Mouse (Mus musculus) liver, embryonic 14.5 days (tissue): ENCODE data around the gene Tardbp. TPM values are rescaled to one million over a fixed set of nuclear protein-coding genes. Genes with fewer than 3 reads are reported as not detected.

ENCODE experiments used
- ATAC-seq: fragments of 200-750 bp; cut with Nextera tagmentation; 2 replicates; pipeline ENCODE4 v1.8.0; 2017; ENCODE audit warnings: moderate number of reproducible peaks, mild to moderate bottlenecking, moderate library complexity; ENCODE audit not compliant: insufficient read depth
- DNase-seq, 3 experiments: peaks; one replicate each; pipeline ENCODE4 v3.0.0-alpha.2; 2012 to 2013; ENCODE audit warnings: low read depth in 3 of 3, low spot score in 3 of 3
- H3K27ac ChIP-seq: fragments of 300-500 bp; sonication (generic); 2 replicates; pipeline ENCODE4 v1.5.1; 2014; ENCODE audit warnings: moderate library complexity, mild to moderate bottlenecking, control low read depth, inconsistent platforms
- H3K27me3 ChIP-seq: fragments of 300-500 bp; sonication (generic); 2 replicates; pipeline ENCODE4 v1.6.1; 2014; ENCODE audit warnings: mild to moderate bottlenecking, low read length, moderate library complexity; ENCODE audit not compliant: control insufficient read depth, insufficient read depth
- H3K36me3 ChIP-seq: fragments of 300-500 bp; sonication (generic); replicated peaks from 2 replicates; pipeline ENCODE4 v1.6.1; 2014; ENCODE audit warnings: low read depth; ENCODE audit not compliant: control insufficient read depth, insufficient read depth
- H3K4me1 ChIP-seq, 2 experiments: fragments of 200-500 bp in 1 of 2; fragments of 300-500 bp in 1 of 2; sonication (generic) in 1 of 2; replicated peaks; 2 replicates each; pipeline ENCODE4 v1.6.1; 2012 to 2014; ENCODE audit warnings: antibody characterized with exemption in 1 of 2, inconsistent platforms in 1 of 2, low read length in 1 of 2; ENCODE audit not compliant: control insufficient read depth in 2 of 2, insufficient read depth in 2 of 2
- H3K4me2 ChIP-seq: fragments of 300-500 bp; sonication (generic); 2 replicates; pipeline ENCODE4 v1.6.1; 2014; ENCODE audit warnings: low read depth, mild to moderate bottlenecking, control low read depth, moderate library complexity
- H3K4me3 ChIP-seq, 2 experiments: fragments of 200-500 bp in 1 of 2; fragments of 300-500 bp in 1 of 2; sonication (generic) in 1 of 2; 2 replicates each; pipeline ENCODE4 v1.5.1; 2012 to 2014; ENCODE audit warnings: low read depth in 2 of 2, low read length in 2 of 2, mild to moderate bottlenecking in 2 of 2, control low read depth in 1 of 2, inconsistent platforms in 1 of 2, moderate library complexity in 1 of 2; ENCODE audit not compliant: insufficient read depth in 1 of 2
- H3K9ac ChIP-seq: fragments of 300-500 bp; sonication (generic); replicated peaks from 2 replicates; pipeline ENCODE4 v1.6.1; 2014; ENCODE audit warnings: mild to moderate bottlenecking, control low read depth, moderate library complexity
- H3K9me3 ChIP-seq: fragments of 300-500 bp; sonication (generic); 2 replicates; pipeline ENCODE4 v1.6.1; 2016; ENCODE audit warnings: low read length, mixed read lengths; ENCODE audit not compliant: control insufficient read depth
- CTCF ChIP-seq: IDR thresholded peaks from 2 replicates; pipeline ENCODE4 v1.5.1; 2016; ENCODE audit warnings: antibody characterized with exemption, low read depth, control low read depth
- EP300 ChIP-seq: IDR thresholded peaks from 2 replicates; pipeline ENCODE4 v1.6.1; 2016; ENCODE audit warnings: antibody characterized with exemption, low read depth
- WGBS: fragments of 180-500 bp; shearing (Covaris S2); extraction: QIAGEN DNeasy Blood & Tissue Kit; methylation state at CpG from one replicate; pipeline ENCODE4 v1.1.7; 2014; ENCODE audit not compliant: insufficient replicate concordance; 5-methylcytosine and 5-hydroxymethylcytosine counted together
- polyA plus RNA-seq, 2 experiments: library from polyadenylated mRNA; depleted of rRNA in 1 of 2; stranded (reverse) in 1 of 2; unstranded in 1 of 2; fragments of >200 nt; fragmentation: Nextera tagmentation in 1 of 2; extraction: Ambion mirVana in 1 of 2; gene quantifications; 2 replicates each; pipeline versions ENCODE4 v1.2.1 to v1.2.3; 2012 to 2014

The Tardbp gene
- polyA plus RNA-seq, 2 experiments: 80.3 to 260 TPM

DNA sequence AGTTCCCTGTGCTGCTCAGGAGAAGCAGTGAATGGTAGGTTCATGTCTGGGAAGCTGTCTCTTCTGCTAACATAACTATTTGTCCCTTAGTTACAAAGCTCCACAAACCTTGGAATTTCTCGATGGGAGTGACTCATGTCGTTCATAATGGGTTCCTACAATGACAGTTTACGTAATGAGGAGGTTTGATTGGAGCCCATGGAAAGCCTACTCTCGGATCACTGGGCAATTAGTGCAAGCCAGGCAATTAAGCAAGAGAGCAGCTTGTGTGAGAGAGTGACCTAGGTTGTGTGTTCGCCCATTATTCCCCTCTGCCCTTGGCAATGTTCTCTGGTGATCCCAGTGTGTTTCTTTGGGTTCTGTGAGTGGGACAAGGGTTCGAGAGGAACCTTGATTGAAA, 30.9 kb downstream of the Tardbp start:
- TF ChIP-seq CTCF (no peak), EP300 (no peak)
- Histone ChIP-seq H3K27me3 (no peaks in the 10 kb centered on the region), H3K27ac (no peak overlapping the region), H3K36me3 (peaks cover 39% of the 10 kb centered on the region), H3K4me1 (peaks cover 0 to 8% of the 10 kb centered on the region in 2 experiments; a peak in 3 of 4 replicates), H3K9me3 (no peaks in the 10 kb centered on the region), H3K4me2 (no peak overlapping the region), H3K4me3 (no peak overlapping the region), H3K9ac (no peak overlapping the region)
- WGBS: 73% methylated on average over 6 of the region's 6 CpGs
- DNase-seq (no peak), ATAC-seq (no peak)

DNA sequence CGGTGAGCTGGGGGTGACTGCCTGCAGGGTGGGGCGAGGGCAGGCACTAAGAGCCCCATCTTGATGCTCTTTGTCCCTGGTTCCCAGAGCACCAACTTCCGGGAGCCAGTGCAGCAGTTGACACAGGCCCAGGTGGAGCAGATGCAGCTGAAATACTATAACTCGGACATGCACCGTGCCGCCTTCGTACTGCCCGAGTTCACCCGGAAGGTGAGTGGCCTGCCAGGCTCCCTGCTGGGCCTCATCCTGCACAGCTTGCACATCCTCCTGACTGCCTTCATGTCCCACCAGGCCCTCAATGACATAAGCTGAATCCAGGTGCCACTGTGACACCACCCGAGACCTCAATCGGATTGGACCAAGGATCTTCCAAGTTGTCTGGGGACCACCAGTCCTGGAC, 32.8 kb downstream of the Tardbp start:
- peaks cover 39% of the 10 kb centered on the region for H3K36me3 ChIP-seq
- no peak overlapping the region for H3K9ac ChIP-seq
- ATAC-seq (no peak), DNase-seq (no peak)
- 86% methylated on average over 11 of the region's 11 CpGs for WGBS
- H3K27me3 ChIP-seq: no peaks in the 10 kb centered on the region
- H3K27ac ChIP-seq: no peak overlapping the region
- H3K9me3 ChIP-seq: no peaks in the 10 kb centered on the region
- TF ChIP-seq EP300: no peak
- no peak for TF ChIP-seq CTCF
- no peak overlapping the region for H3K4me2 ChIP-seq
- H3K4me3 ChIP-seq: no peak overlapping the region
- H3K4me1 ChIP-seq: peaks cover 3 to 9% of the 10 kb centered on the region in 2 experiments

DNA sequence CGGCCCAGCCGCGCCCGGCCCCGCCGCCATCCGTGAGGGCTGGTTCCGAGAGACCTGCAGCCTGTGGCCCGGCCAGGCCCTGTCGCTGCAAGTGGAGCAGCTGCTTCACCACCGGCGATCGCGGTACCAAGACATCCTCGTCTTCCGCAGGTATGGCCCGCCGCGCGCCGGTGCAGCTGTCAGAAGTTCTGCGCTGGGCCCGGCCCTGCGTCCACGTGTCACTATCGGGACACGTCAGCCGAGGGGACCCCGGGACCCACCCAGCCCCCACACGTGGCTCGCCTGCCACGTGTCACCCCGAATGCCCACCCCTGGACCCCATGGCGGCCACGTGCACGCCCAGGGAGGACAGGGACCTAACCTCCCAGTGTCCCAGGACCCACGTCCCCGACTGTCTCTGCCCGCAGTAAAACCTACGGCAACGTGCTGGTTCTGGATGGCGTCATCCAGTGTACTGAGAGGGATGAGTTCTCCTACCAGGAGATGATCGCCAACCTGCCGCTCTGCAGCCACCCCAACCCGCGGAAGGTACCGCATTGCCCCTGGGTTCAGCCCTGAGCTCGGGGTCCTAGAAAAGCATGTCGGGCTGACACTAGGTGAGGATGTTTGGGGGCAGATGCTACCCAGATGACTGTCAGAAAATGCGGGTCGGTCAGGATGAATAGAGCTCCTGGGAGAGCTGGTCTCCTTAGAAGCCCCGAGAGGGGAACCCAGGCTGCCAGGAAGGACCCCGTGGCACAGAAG, 35.0 kb downstream of the Tardbp start:
- H3K27ac ChIP-seq: no peak overlapping the region
- under 1% methylated on average over 47 of the region's 53 CpGs for WGBS
- peaks cover 3 to 11% of the 10 kb centered on the region in 2 experiments for H3K4me1 ChIP-seq
- H3K36me3 ChIP-seq: peaks cover 37% of the 10 kb centered on the region
- no peaks in the 10 kb centered on the region for H3K9me3 ChIP-seq
- no peak for DNase-seq
- H3K4me2 ChIP-seq: peak overlapping the region; percentile 86
- H3K9ac ChIP-seq: peak overlapping the region; percentile 71
- H3K27me3 ChIP-seq: no peaks in the 10 kb centered on the region
- H3K4me3 ChIP-seq: peak overlapping the region; percentile 75 to 84
- ATAC-seq: peak; percentile 50
- TF ChIP-seq EP300 (no peak), CTCF (no peak)

DNA sequence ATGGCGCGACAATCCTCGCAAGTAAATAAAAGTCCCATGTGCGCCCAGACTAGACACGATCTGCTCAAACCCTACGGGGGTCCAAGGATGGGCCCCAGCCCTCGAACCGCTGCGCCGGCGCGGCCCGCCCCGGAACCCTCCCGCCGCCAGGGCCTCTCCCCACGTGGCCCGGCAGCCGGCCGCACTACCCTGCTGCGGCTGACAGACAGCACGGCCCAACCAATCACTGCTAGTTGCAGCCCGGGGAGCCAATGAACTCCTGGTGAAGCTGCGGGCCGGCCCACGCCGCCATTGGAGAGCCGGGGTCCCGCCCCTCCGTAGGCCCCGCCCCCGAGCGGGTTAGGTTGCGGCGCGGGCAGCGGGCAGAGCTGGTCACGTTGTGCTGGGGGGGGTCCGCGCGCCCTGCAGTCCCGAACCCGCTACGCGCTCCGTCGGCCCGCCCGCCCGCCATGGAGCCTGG, 35.6 kb downstream of the Tardbp start, which contains the start of gene Srm:
TSS of gene Srm (plus strand) at position 333 of the 460 bp plus-strand sequence.
- under 1% methylated on average over 38 of the region's 50 CpGs for WGBS
- Histone ChIP-seq H3K4me2 (peak within 1 kb of the TSS; percentile 86), H3K4me1 (peaks cover 3 to 11% of the 10 kb centered on the region in 2 experiments), H3K4me3 (peak within 1 kb of the TSS; percentile 75 to 84), H3K27me3 (no peaks in the 10 kb centered on the region), H3K9ac (peak within 1 kb of the TSS; percentile 71), H3K27ac (peak within 1 kb of the TSS; percentile 18), H3K36me3 (peaks cover 31% of the 10 kb centered on the region), H3K9me3 (no peaks in the 10 kb centered on the region)
- TF ChIP-seq CTCF (no peak), EP300 (no peak)
- DNase-seq: peak; percentile 92
- ATAC-seq: peak; percentile 98

DNA sequence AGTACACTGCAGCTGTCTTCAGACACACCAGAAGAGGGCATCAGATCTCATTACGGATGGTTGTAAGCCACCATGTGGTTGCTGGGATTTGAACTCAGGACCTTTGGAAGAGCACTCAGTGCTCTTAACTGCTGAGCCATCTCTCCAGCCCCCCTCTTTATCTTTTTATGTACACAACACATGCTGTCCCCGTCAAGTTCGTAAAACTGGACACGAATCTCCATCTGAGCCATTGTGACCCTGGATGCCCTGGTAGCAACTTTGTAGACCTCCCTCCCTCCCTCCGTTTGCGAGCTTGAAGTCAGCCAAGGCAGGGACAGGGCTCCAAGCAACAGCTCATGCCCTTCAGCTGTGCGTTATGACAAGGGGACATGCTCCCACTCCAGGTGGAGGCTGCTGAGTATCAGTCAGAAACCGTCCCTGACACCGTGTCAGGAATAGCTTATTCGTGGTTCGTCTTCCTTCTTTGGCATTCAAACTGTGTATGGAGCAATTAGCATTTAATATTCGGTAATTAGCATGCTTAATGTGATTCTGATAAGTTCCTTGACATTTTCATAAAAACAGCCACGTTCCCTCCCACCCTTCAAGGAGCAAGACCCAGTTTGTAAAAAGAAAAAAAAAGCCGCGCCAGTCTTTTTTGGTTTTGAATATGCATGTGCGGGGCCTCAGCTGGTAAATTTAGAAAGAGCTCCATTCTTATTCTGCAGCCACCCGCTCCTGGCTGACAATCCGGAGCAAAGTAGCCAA, 36.2 kb downstream of the Tardbp start:
- 3% methylated on average over 18 of the region's 18 CpGs for WGBS
- ATAC-seq: no peak
- no peak for TF ChIP-seq EP300
- peak; percentile 2; the same call in 1 of the 2 replicates for TF ChIP-seq CTCF

More for the DNA sequence above, 36.2 kb downstream of the Tardbp start:
- peaks cover 3 to 11% of the 10 kb centered on the region in 2 experiments for H3K4me1 ChIP-seq
- H3K27me3 ChIP-seq: no peaks in the 10 kb centered on the region
- H3K36me3 ChIP-seq: peaks cover 25% of the 10 kb centered on the region
- H3K9me3 ChIP-seq: no peaks in the 10 kb centered on the region
- peak overlapping the region; percentile 69 to 75 for H3K4me3 ChIP-seq
- H3K27ac ChIP-seq: peak overlapping the region; percentile 18
- H3K9ac ChIP-seq: peak overlapping the region; percentile 44
- H3K4me2 ChIP-seq: peak overlapping the region; percentile 86
- peak in 2 of 3 experiments; percentile 24 for DNase-seq
